Mouse (Mus musculus): ENCODE measurements around the gene Klhdc1. TPM values are rescaled to one million over a fixed set of nuclear protein-coding genes. Genes with fewer than 3 reads are reported as not detected.

Gene Klhdc1
- polyA plus RNA-seq, 1 experiment: 2.4 TPM

DNA sequence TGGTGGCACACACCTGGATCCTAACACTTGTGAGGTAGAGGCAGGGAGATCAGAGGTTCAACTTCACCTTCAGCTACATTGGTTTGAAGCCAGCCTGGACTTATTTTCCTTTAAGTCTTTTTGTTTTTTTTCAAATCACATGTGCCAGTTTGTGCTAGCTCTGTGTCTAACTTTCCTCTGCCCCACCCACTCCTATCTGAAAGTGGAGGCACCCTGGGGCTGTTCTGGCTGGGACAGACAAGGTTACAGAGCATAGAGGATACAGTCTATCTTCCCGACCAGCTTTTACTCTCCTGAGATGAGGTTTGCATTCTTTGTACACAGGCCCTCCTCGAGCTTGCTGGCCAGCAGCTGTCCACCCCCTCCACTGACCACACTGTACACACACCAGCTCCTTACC is 52.8 kb downstream of the Klhdc1 start:
- DNase-seq (ENCODE audit: low read depth in 1 of 2, low spot score in 2 of 2): no peak
- TF ChIP-seq POLR2A (IDR thresholded peaks at IDR 0.05; ENCODE audit: low read depth, low read length) (no peak), CTCF (IDR thresholded peaks at IDR 0.05; ENCODE audit: extremely low read depth, insufficient read depth, insufficient read length, insufficient replicate concordance) (no peak)
- 61% methylated on average over 2 of the region's 2 CpGs for WGBS
- H3K4me1 ChIP-seq (ENCODE audit: control insufficient read depth, insufficient read depth, insufficient read length): no peaks in the 10 kb centered on the region
- no peak overlapping the region for H3K4me3 ChIP-seq (ENCODE audit: extremely low read depth, insufficient read depth, insufficient read length)
- no peaks in the 10 kb centered on the region for H3K36me3 ChIP-seq (ENCODE audit: control insufficient read depth, insufficient read depth, low read length)
- peak overlapping the region; percentile 10; the same call in 1 of the 2 replicates for H3K27ac ChIP-seq (ENCODE audit: insufficient read depth, low read length)
- no peaks in the 10 kb centered on the region for H3K27me3 ChIP-seq (ENCODE audit: control insufficient read depth, insufficient read depth, low read length)

DNA sequence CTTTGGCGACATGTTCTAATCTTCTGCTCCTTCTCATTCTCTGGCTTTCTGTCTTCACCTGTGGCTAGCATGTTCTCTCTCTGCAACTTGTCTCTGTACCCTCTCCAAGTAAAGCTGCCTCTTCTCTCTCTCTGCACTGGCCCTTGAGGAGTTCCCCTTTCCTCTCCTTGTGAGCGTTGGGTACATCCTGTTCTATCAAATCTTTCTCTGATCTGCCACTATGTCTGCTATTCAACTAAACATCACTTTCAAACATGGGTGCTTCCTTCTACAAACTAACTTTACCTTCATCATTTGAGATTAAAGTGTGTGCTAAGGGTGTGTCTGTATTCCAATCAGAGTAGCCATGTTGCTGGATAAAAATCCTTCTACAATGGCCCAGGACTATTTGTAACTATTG is 54.0 kb downstream of the Klhdc1 start:
- H3K4me1 ChIP-seq (ENCODE audit: control insufficient read depth, insufficient read depth, insufficient read length): no peaks in the 10 kb centered on the region

DNA sequence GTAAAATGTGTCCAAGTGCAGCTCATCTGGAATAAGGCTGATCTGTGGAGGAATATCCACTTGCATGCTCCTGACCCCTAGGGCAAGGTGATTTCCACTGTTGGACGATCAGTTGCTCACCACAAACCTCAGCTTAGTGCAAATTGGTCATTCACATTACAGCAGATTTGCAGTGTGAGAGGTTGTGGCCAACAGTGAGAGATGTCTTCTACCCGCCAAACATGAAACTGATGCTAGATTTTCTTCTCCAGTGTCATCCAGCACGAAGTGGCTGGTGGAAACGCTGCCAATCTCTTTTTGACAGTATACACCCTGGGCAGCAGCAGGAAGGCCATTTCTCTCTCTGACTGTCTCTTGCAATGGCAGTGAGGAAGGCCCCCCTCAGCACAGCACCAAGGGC is 54.7 kb downstream of the Klhdc1 start:
- no peaks in the 10 kb centered on the region for H3K36me3 ChIP-seq (ENCODE audit: control insufficient read depth, insufficient read depth, low read length)
- 59% methylated on average over 4 of the region's 4 CpGs for WGBS
- H3K4me3 ChIP-seq (ENCODE audit: extremely low read depth, insufficient read depth, insufficient read length): no peak overlapping the region
- TF ChIP-seq POLR2A (IDR thresholded peaks at IDR 0.05; ENCODE audit: low read depth, low read length): no peak
- TF ChIP-seq CTCF (IDR thresholded peaks at IDR 0.05; ENCODE audit: extremely low read depth, insufficient read depth, insufficient read length, insufficient replicate concordance): no peak
- H3K27ac ChIP-seq (ENCODE audit: insufficient read depth, low read length): peak overlapping the region; percentile 32; the same call in 1 of the 2 replicates
- no peaks in the 10 kb centered on the region for H3K4me1 ChIP-seq (ENCODE audit: control insufficient read depth, insufficient read depth, insufficient read length)
- no peaks in the 10 kb centered on the region for H3K27me3 ChIP-seq (ENCODE audit: control insufficient read depth, insufficient read depth, low read length)
- no peak for DNase-seq (ENCODE audit: low read depth in 1 of 2, low spot score in 2 of 2)

More for the DNA sequence above, 54.0 kb downstream of the Klhdc1 start:
- DNase-seq (ENCODE audit: low read depth in 1 of 2, low spot score in 2 of 2): no peak
- no peak for TF ChIP-seq POLR2A (IDR thresholded peaks at IDR 0.05; ENCODE audit: low read depth, low read length)
- TF ChIP-seq CTCF (IDR thresholded peaks at IDR 0.05; ENCODE audit: extremely low read depth, insufficient read depth, insufficient read length, insufficient replicate concordance): no peak
- no peaks in the 10 kb centered on the region for H3K36me3 ChIP-seq (ENCODE audit: control insufficient read depth, insufficient read depth, low read length)
- H3K27me3 ChIP-seq (ENCODE audit: control insufficient read depth, insufficient read depth, low read length): no peaks in the 10 kb centered on the region
- H3K4me3 ChIP-seq (ENCODE audit: extremely low read depth, insufficient read depth, insufficient read length): no peak overlapping the region
- 34% methylated on average over 2 of the region's 2 CpGs for WGBS
- peak overlapping the region; percentile 32; the same call in 1 of the 2 replicates for H3K27ac ChIP-seq (ENCODE audit: insufficient read depth, low read length)

DNA sequence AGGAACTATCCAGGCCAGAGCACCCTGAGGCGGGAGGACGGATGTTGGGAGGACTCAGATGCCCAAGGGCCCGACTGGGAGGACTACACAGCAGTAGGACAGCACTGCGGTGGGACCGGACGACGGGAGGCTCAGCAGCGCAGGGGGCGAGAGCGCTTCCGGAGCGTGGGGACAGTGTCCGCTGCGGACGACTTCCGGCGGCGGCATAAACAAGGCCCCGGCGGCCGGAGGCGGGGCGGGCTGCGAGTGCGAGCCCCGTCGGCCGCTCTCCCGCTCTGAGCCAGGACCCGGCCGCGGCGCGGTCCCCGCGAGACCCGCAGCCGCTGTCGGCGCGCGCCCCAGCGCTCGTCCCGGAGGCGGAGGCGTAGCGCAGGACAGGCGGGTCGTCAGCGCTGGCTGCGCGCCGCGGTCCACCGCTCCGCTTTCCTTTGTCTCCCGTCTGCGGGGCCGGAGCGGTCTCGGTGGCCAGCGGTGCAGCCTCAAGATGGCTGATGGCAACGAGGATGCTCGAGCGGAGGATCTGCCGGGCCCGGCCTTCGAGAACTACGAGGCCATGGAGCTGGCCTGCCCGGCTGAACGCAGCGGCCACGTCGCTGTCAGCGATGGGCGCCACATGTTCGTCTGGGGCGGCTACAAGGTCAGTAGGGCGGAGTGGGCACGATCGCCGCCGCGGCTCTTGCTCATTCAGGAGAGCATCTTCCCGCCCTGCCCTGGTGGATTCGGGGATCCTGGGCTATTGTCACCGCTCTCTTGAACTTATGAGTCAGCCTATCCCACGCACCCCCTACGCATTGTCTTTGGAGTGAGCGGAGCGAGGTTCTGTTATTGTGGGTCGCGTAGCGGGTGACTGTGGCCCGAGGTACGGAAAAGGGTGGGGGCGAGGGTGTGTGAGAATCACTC is 55.8 kb downstream of the Klhdc1 start, which contains the start of gene Klhdc2:
TSS of gene Klhdc2 (plus strand) at position 171 of the 900 bp plus-strand sequence.
- Histone ChIP-seq H3K36me3 (ENCODE audit: control insufficient read depth, insufficient read depth, low read length) (no peaks in the 10 kb centered on the region), H3K4me1 (ENCODE audit: control insufficient read depth, insufficient read depth, insufficient read length) (no peaks in the 10 kb centered on the region), H3K27me3 (ENCODE audit: control insufficient read depth, insufficient read depth, low read length) (no peaks in the 10 kb centered on the region), H3K4me3 (ENCODE audit: extremely low read depth, insufficient read depth, insufficient read length) (peak within 1 kb of the TSS; percentile 86), H3K27ac (ENCODE audit: insufficient read depth, low read length) (peak within 1 kb of the TSS; percentile 87)
- DNase-seq (ENCODE audit: low read depth in 1 of 2, low spot score in 2 of 2): peak in 1 of 2 experiments; percentile 67
- TF ChIP-seq CTCF (IDR thresholded peaks at IDR 0.05; ENCODE audit: extremely low read depth, insufficient read depth, insufficient read length, insufficient replicate concordance): no peak
- TF ChIP-seq POLR2A (IDR thresholded peaks at IDR 0.05; ENCODE audit: low read depth, low read length): peak; percentile 36
- under 1% methylated on average over 98 of the region's 98 CpGs for WGBS

DNA sequence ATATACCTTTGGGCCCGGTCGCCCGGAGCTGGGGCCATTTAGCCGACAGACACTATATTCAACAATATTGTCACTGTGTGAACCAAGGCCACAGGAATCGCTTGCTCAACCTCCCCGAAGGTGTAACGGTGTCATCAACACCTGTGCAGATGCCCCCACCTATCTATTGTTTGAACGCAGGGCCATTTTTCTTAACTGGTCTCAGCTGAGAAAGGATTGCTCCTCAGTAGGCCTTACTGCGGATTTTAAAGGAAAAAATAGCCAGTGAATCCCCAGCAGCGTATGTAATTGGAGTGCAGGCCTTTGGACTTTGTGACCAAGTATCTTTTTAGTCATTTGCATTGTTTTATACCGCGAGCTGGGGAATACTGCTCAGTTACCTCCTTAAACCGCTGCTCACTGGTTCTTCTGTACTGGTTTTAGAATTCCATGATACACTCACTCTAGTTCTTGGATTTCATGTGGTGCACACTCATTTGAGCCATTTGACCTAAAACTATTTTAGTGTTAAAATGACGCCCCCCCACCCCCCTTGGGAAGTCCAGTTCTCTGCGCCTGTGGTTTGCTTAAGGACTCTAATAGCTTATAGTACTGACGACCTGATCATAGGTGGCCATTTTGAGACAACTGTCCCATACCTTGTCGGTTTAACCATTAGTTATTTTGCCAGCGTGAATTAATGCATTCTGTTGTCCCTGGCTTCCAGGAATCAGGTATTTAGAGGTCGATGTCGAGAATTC is 56.6 kb downstream of the Klhdc1 start:
- Histone ChIP-seq H3K4me1 (ENCODE audit: control insufficient read depth, insufficient read depth, insufficient read length) (no peaks in the 10 kb centered on the region), H3K4me3 (ENCODE audit: extremely low read depth, insufficient read depth, insufficient read length) (peak overlapping the region; percentile 86), H3K36me3 (ENCODE audit: control insufficient read depth, insufficient read depth, low read length) (no peaks in the 10 kb centered on the region; the same call in 1 of the 2 replicates), H3K27me3 (ENCODE audit: control insufficient read depth, insufficient read depth, low read length) (no peaks in the 10 kb centered on the region), H3K27ac (ENCODE audit: insufficient read depth, low read length) (peak overlapping the region; percentile 87; the same call in 1 of the 2 replicates)
- TF ChIP-seq CTCF (IDR thresholded peaks at IDR 0.05; ENCODE audit: extremely low read depth, insufficient read depth, insufficient read length, insufficient replicate concordance) (no peak), POLR2A (IDR thresholded peaks at IDR 0.05; ENCODE audit: low read depth, low read length) (no peak)
- 37% methylated on average over 20 of the region's 20 CpGs for WGBS
- DNase-seq (ENCODE audit: low read depth in 1 of 2, low spot score in 2 of 2): no peak

DNA sequence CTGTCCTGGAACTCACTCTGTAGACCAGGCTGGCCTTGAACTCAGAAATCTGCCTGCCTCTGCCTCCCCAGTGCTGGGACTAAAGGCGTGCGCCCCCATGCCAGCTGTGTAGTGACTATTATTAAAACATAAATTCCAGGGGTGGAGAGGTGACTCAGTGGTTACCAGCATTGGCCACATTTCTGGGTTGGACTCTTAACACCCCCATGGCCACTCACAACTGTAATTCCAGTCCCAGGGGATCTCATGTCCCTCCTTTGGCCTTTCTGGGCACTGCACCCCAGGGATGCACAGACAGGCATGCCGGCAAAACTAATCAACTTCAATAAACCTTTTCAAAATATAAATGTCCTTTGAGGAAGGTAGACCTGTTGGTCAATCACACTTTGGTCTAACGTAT is 57.3 kb downstream of the Klhdc1 start:
- DNase-seq (ENCODE audit: low read depth in 1 of 2, low spot score in 2 of 2): no peak
- Histone ChIP-seq H3K4me3 (ENCODE audit: extremely low read depth, insufficient read depth, insufficient read length) (no peak overlapping the region), H3K36me3 (ENCODE audit: control insufficient read depth, insufficient read depth, low read length) (no peaks in the 10 kb centered on the region; the same call in none of the 2 replicates), H3K27ac (ENCODE audit: insufficient read depth, low read length) (no peak overlapping the region), H3K4me1 (ENCODE audit: control insufficient read depth, insufficient read depth, insufficient read length) (no peaks in the 10 kb centered on the region), H3K27me3 (ENCODE audit: control insufficient read depth, insufficient read depth, low read length) (no peaks in the 10 kb centered on the region)
- 90% methylated on average over 4 of the region's 4 CpGs for WGBS
- TF ChIP-seq POLR2A (IDR thresholded peaks at IDR 0.05; ENCODE audit: low read depth, low read length) (no peak), CTCF (IDR thresholded peaks at IDR 0.05; ENCODE audit: extremely low read depth, insufficient read depth, insufficient read length, insufficient replicate concordance) (no peak)

Data from spleen, adult 2 months (tissue).